Mouse (Mus musculus) testis, adult 2 months (tissue): ENCODE measurements around the gene Memo1. TPM values are rescaled to one million over a fixed set of nuclear protein-coding genes. Genes with fewer than 3 reads are reported as not detected.

Experiments used
- H3K27ac ChIP-seq: fragments of 200-500 bp; 2 replicates; pipeline ENCODE4 v1.5.1; 2012; ENCODE audit warnings: low read depth, low read length; ENCODE audit not compliant: control insufficient read depth, insufficient read depth
- H3K27me3 ChIP-seq: fragments of 200-500 bp; 2 replicates; pipeline ENCODE4 v1.6.1; 2012; ENCODE audit warnings: mild to moderate bottlenecking, low read length, moderate library complexity; ENCODE audit not compliant: control insufficient read depth, insufficient read depth
- H3K36me3 ChIP-seq: fragments of 200-500 bp; 2 replicates; pipeline ENCODE4 v1.6.1; 2012; ENCODE audit warnings: mild to moderate bottlenecking, low read length; ENCODE audit not compliant: control insufficient read depth, insufficient read depth
- H3K4me1 ChIP-seq: fragments of 200-500 bp; 2 replicates; pipeline ENCODE4 v1.6.1; 2012; ENCODE audit warnings: low read length; ENCODE audit not compliant: control insufficient read depth, insufficient read depth
- H3K4me3 ChIP-seq: fragments of 200-500 bp; 2 replicates; pipeline ENCODE4 v1.5.1; 2012; ENCODE audit warnings: low read depth, mild to moderate bottlenecking, low read length, moderate library complexity, mixed read lengths; ENCODE audit not compliant: control insufficient read depth
- CTCF ChIP-seq: fragments of 200-500 bp; IDR thresholded peaks from 2 replicates; pipeline ENCODE4 v1.5.1; 2012; ENCODE audit warnings: low read depth, mild to moderate bottlenecking, inconsistent platforms, low read length, moderate library complexity; ENCODE audit not compliant: control insufficient read depth, insufficient read depth, insufficient replicate concordance
- POLR2A ChIP-seq: fragments of 200-500 bp; IDR thresholded peaks from 2 replicates; pipeline ENCODE4 v1.6.1; 2012; ENCODE audit warnings: low read depth, mild to moderate bottlenecking, inconsistent platforms, low read length, moderate library complexity; ENCODE audit not compliant: control insufficient read depth
- polyA plus RNA-seq: library from polyadenylated mRNA; depleted of rRNA; stranded (reverse); fragments of >200 nt; gene quantifications from 2 replicates; pipeline ENCODE4 v1.2.3, GENCODE M21; 2012

Gene Memo1
- polyA plus RNA-seq, 1 experiment, result 110 TPM

DNA sequence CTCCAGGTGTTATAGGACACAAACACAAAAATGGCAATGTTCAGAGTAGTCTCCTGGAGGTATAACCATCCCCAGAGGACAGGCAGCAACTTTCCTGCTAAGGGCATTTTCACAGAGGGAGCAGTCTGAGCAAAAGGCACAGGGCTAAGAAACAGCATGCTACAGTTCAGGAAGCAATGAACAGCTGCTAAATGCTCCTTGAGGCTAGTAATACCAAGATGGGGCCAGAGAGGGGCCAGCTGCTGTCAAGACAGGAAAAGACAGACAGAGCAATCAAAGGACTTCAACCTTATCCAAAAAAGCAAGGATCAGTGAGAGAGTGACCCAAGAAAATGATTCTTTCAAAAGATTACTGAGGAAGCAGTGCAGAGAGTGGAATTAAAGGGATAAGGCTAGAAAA is 4.5 kb downstream of the Memo1 start:
- no peak for TF ChIP-seq POLR2A
- no peak for TF ChIP-seq CTCF

DNA sequence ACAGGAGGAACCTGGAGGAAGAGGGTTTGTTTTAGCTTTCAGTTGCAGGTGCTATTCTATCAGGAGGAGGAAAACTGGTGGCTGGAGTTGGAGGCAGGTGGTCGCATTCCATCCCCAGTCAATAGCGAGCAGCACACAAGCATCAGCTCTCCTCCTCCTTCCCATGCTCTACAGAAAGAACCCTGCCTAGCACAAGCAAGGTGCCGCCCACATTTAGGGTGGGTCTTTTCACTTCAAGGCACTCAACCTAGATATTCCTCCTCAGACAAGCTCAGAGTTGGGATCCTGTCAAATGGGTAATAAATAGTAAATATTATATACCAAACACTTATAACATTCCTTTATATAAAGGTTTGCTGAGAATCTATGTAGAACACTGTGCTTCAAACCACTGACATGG is 5.1 kb downstream of the Memo1 start:
- H3K27me3 ChIP-seq, result no peaks in the 10 kb centered on the region
- no peak overlapping the region for H3K4me3 ChIP-seq
- TF ChIP-seq CTCF (no peak), POLR2A (no peak)
- no peak overlapping the region for H3K27ac ChIP-seq
- no peaks in the 10 kb centered on the region; the same call in 1 of the 2 replicates for H3K4me1 ChIP-seq
- H3K36me3 ChIP-seq, result no peaks in the 10 kb centered on the region

More for the DNA sequence above, 4.5 kb downstream of the Memo1 start:
- Histone ChIP-seq H3K4me3 (no peak overlapping the region), H3K4me1 (peaks cover 3% of the 10 kb centered on the region; the same call in 1 of the 2 replicates), H3K27me3 (no peaks in the 10 kb centered on the region), H3K36me3 (no peaks in the 10 kb centered on the region), H3K27ac (no peak overlapping the region)

DNA sequence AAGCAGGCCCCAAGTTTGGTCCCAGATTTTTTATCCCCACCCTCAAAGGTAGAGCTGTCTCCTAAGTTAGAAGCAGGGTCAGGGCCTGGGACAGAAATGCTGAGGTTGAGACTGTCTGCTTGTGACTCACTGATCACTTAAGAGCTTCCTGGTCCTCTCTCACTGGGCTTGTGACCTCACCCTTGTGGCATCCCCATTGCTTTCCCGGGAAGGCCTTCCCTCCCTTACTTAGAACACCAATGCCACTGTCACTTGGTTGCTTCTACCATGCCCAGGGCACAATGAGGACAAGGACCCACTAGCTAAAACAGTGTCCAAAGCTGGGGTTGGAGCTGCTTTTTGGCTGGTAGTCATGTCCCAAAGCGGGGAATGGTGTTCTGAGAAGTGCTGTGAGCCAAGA is 6.7 kb downstream of the Memo1 start:
- TF ChIP-seq CTCF (no peak), POLR2A (no peak)
- H3K27ac ChIP-seq, result no peak overlapping the region
- no peaks in the 10 kb centered on the region for H3K27me3 ChIP-seq
- no peaks in the 10 kb centered on the region; the same call in 1 of the 2 replicates for H3K4me1 ChIP-seq
- no peak overlapping the region for H3K4me3 ChIP-seq
- no peaks in the 10 kb centered on the region for H3K36me3 ChIP-seq

DNA sequence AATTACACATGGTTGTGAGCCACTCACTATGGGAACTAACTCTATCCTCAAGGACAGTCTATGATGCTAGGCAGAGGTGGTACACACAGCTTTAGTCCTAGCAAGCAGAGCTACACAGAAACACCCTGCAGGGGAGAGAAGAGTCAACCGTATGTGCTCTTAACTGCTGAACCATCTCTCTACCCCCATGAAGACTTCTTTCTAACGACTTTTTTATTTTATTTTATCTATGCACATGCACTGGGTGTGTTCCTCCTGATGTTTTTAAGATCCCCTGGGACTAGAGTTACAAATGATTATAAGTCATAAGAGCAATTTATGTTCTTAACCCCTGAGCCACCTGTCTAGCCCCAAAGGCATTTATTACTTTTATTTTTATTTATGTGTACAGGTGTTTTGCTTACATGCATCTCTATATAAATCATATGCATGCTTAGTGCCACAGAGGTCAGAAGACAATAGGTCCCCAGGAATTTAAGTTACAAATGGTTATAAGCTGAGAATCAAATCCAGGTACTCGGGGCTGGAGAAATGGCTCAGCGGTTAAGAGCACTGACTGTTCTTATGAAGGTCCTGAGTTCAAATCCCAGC is 9.1 kb downstream of the Memo1 start:
- Histone ChIP-seq H3K4me1 (no peaks in the 10 kb centered on the region; the same call in 1 of the 2 replicates), H3K27ac (no peak overlapping the region), H3K27me3 (no peaks in the 10 kb centered on the region), H3K36me3 (no peaks in the 10 kb centered on the region), H3K4me3 (no peak overlapping the region)
- TF ChIP-seq CTCF (no peak), POLR2A (no peak)

DNA sequence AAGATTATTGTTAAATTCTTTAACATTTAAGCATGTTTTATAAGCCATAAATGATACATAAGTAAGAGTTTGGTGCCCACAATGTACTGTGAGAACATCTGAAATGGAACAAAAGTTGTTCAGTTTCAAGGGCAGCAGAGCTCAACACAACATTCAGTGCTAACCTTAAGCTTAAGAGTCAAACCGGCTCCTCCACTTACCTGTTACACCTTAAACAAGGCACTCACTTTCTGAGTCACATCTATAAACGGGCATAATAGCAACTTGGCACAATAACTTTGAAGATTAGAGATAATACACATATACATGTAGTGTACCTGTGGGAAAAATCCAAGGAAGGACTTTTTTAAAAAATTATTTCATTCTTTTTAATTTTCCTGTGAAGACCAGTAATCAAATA is 9.6 kb downstream of the Memo1 start:
- TF ChIP-seq CTCF, result no peak
- TF ChIP-seq POLR2A, result no peak
- H3K4me3 ChIP-seq, result no peak overlapping the region
- no peaks in the 10 kb centered on the region for H3K36me3 ChIP-seq
- H3K27me3 ChIP-seq, result no peaks in the 10 kb centered on the region
- no peaks in the 10 kb centered on the region; the same call in 1 of the 2 replicates for H3K4me1 ChIP-seq
- H3K27ac ChIP-seq, result no peak overlapping the region

DNA sequence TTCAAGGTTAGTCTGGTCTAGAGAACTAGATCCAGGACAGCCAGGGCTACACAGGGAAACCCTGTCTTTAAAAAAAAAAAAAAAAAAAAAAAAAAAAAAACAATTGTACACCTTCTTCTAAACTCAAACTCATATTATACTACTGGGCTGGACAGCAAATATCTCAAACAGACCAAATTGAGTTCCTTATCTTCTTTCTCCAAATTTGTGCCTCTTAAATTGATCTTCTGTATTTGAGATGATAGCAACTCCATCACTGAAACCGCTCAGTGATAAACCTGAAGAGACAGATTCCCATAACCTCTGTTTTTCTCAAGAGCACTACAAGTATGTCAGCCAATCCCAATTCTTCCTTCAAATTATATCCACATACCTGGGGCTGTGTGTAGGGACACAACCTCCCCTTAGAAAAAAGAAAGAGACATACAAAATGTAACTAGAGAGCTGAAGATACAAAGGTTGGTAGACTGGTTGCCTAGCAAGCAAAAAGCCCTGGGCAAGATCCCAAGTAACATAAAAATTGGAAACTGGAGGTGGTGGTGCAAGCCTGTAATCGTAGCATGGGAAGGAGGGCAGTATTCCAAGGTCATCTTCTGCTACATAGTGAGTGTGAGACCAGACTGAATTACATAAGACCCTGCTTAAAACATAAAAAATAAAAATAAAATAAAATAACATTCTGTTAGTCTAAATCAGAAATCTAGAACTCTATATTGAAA is 10.8 kb downstream of the Memo1 start:
- Histone ChIP-seq H3K36me3 (no peaks in the 10 kb centered on the region), H3K4me3 (no peak overlapping the region), H3K27ac (no peak overlapping the region), H3K4me1 (no peaks in the 10 kb centered on the region; the same call in 1 of the 2 replicates), H3K27me3 (no peaks in the 10 kb centered on the region)
- TF ChIP-seq CTCF (no peak), POLR2A (no peak)

DNA sequence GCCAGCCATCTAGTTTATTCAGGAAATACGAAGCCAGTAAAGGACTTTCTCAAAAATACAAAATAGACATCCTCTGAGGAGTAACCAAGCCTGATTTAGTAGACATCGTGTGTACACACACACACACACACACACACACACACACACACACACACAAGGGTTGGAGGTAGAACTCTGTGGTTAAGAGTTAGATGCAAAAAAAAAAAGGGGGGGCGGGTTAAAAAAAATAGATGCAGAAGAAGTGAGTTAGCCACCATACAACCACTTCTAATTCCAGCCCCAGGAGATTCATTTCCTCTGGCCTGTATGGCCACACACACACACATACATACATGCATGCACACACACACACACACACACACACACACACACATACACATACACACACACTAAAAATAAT is 13.3 kb downstream of the Memo1 start:
- TF ChIP-seq CTCF (no peak), POLR2A (no peak)
- H3K36me3 ChIP-seq, result no peaks in the 10 kb centered on the region
- H3K27ac ChIP-seq, result no peak overlapping the region
- H3K4me1 ChIP-seq, result no peaks in the 10 kb centered on the region; the same call in 1 of the 2 replicates
- no peaks in the 10 kb centered on the region for H3K27me3 ChIP-seq
- H3K4me3 ChIP-seq, result no peak overlapping the region
